Mouse (Mus musculus) brown adipose tissue, adult 24 weeks (tissue): ENCODE data around the gene Uggt2. TPM values are rescaled to one million over a fixed set of nuclear protein-coding genes. Genes with fewer than 3 reads are reported as not detected.

Source experiments
- H3K27ac ChIP-seq: fragments of 200-500 bp; replicated peaks from 2 replicates; pipeline ENCODE4 v1.5.1; 2012; ENCODE audit warnings: low read depth, mild to moderate bottlenecking, low read length
- H3K4me1 ChIP-seq: fragments of 200-500 bp; 2 replicates; pipeline ENCODE4 v1.6.1; 2012; ENCODE audit warnings: low read length, mixed read lengths; ENCODE audit not compliant: control insufficient read depth, insufficient read depth, insufficient read length
- H3K4me3 ChIP-seq: fragments of 200-500 bp; 2 replicates; pipeline ENCODE4 v1.5.1; 2012; ENCODE audit warnings: low read depth, mild to moderate bottlenecking, low read length, moderate library complexity; ENCODE audit not compliant: insufficient read depth
- polyA plus RNA-seq: library from polyadenylated mRNA; stranded (reverse); fragments of >200 nt; gene quantifications from 2 replicates; pipeline ENCODE4 v1.2.4, GENCODE M21; 2012; ENCODE audit not compliant: missing spikeins, insufficient read depth, insufficient read length

Gene Uggt2
- polyA plus RNA-seq = 5.8 and 21.4 TPM in 2 replicates

DNA sequence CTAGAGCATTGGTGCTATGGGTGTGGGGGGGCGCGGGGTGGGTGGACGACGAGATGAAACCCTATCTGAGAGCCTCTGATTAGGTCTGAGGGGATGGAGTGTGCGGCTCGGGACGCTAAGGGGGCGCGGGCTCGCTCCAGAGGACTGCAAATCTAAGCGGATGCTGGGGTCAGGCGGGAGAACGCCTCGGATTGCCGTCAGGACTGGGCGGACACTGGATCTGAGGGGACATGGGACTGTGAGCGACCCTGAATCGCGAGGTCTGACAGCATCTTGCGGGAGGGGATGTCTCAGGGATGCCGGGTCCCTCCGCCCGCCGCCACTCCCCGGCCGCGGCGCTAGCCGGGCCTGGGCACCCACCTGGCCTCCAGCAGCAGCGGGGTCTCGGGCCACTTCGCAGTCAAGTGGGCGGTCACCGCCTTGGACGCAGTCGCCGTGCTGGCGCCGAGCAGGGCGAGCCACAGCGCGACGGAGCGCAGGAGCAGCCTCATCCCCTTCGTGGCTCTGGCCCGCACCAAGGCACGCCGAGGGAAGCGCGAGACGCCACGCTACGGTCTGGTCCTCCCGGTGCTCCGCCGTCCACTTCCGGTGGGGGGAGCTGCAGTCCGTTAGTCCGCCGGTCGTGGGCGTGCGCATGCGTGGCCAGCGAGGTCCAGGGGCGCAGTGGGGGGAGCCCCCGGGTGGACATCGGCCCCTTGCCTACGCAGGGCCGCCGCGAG lies at the start of gene Uggt2:
TSS of gene Uggt2 (minus strand) at position 580 of the 719 bp plus-strand sequence.
- H3K4me3 ChIP-seq = peak within 1 kb of the TSS; percentile 61
- H3K4me1 ChIP-seq = no peaks in the 10 kb centered on the region
- H3K27ac ChIP-seq = no peak within 1 kb of the TSS

DNA sequence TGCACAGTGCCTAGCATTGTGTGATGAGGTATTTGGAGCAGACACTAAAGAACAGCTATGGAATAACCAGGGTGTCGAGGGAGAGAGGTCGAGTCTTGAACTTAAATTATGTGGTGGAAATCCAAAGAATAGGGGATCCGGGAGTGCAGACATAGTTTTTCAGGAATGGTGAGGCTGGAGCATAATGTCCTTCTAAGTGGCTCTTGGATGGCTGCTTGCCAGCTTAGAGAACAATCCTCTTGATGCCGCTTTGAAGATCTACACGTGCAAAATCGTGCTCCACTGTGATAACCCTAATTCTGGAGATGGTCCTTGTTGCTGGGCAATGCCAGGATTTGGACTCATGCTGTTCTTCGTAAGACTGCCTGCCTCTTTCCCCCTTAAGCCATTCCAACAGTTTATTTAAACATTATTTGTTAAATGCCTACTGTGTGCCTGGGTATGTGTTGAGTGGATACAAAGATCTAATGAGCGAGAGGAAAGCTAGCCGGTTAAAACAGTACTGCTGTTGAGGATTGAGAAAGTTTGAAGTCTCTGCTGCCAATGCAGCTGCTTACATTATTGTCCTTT lies 40.2 kb upstream of the Uggt2 start:
- Histone ChIP-seq H3K4me1 (no peaks in the 10 kb centered on the region), H3K4me3 (no peak overlapping the region), H3K27ac (no peak overlapping the region)

DNA sequence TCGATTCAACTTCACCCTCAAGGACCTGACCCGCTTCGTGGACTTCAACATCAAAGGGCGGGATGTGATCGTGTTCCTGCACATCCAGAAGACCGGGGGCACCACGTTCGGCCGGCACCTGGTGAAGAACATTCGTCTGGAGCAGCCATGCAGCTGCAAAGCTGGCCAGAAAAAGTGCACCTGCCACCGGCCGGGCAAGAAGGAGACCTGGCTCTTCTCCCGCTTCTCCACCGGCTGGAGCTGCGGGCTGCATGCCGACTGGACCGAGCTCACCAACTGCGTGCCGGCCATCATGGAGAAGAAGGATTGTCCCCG lies 39.5 kb upstream of the Uggt2 start:
- Histone ChIP-seq H3K27ac (no peak overlapping the region), H3K4me3 (no peak overlapping the region), H3K4me1 (no peaks in the 10 kb centered on the region)

DNA sequence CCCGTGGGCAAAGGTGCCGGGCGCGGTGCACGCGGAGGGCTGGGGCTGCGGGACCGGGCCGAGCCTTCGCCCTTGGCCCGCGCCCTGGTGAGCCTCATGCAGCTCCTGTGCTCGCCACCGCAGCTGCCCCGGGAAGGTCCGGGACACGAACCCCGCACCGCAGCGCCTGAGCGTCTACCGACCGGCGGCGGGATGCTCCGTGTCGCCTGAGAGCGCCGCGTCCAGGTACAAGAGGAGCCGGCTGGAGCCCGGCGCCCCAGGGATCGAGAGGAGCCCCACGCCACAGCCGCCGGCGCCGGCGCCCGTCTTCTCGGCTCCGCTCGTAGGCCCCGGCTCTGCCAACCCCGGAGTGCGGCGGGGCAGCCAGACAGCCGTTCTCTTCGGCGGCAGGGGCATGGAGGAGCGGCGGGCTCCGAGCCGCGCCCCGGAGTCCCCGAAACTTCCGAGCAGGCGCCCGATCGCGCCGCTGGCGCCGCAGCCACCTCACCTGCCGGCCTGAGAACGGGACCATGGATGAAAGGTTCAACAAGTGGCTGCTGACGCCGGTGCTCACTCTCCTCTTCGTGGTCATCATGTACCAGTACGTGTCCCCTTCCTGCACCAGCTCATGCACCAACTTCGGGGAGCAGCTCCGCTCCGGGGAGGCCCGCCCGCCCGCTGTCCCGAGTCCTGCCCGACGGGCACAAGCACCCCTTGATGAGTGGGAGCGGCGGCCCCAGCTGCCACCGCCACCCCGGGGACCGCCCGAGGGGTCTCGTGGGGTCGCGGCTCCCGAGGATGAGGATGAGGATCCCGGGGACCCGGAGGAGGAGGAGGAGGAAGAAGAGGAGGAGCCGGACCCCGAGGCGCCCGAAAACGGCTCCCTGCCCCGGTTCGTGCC lies 38.9 kb upstream of the Uggt2 start, which contains the start of gene Hs6st3:
TSS of gene Hs6st3 (plus strand) at position 436 of the 880 bp plus-strand sequence.
- Histone ChIP-seq H3K4me1 (no peaks in the 10 kb centered on the region), H3K27ac (no peak within 1 kb of the TSS), H3K4me3 (peak within 1 kb of the TSS; percentile 52)

DNA sequence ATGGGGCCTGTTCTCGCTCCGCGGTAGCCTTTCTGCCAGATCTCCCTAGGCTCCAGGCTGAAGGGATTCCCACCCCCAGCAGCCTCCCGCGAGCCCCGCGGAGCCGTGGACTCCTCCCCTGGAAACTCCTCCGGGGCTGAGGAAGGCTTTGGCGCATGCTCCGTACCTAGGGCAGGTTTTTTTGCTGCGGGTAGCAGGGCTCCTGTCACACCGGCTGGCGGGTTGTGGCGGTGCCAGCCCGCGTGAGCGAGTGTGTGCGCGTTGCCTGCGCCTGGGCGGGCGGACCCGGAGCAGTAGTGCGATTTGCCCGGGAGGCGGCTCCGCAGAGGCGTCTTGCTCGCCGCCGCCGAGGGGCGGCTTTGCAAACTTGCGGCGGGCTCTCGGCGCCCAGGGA lies 38.3 kb upstream of the Uggt2 start:
- H3K27ac ChIP-seq = no peak overlapping the region
- no peaks in the 10 kb centered on the region for H3K4me1 ChIP-seq
- H3K4me3 ChIP-seq = peak overlapping the region; percentile 52

DNA sequence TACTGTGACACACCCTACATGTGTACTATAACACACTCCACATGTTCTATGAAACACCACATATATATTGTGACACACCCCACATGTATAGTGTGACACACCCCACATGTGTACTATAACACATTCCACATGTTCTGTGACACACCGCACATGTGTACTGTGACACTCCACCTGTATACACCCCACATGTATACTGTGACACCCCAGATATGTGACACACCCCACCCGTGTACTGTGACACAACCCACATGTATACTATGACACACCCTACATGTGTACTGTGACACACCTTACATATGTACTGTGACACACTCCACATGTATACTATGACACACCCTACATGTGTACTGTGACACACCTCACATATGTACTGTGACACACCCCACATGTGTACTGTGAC lies 28.1 kb upstream of the Uggt2 start:
- H3K4me1 ChIP-seq = no peaks in the 10 kb centered on the region
- no peak overlapping the region for H3K27ac ChIP-seq

DNA sequence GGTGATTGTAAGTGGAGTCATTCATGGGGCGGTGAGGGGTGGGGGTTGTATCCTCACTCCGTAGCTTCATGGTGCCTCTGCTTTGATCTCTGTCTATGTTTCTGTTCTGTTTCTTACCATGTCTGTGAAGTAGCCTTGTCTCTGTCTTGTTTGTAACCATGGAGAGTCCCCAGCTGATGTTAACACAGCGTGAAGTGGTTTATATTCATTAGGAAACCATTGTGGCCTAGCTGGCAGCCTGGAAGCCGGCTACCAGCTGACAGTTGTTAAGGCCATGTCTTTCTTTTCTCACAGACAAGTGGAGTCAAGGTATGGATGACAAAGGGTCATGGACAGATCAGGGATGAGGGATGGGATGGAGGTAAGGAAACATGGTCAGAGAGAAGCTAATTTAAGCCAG lies 26.6 kb upstream of the Uggt2 start:
- Histone ChIP-seq H3K27ac (no peak overlapping the region), H3K4me3 (no peak overlapping the region), H3K4me1 (no peaks in the 10 kb centered on the region)

More for the DNA sequence above, 28.1 kb upstream of the Uggt2 start:
- H3K4me3 ChIP-seq = no peak overlapping the region

DNA sequence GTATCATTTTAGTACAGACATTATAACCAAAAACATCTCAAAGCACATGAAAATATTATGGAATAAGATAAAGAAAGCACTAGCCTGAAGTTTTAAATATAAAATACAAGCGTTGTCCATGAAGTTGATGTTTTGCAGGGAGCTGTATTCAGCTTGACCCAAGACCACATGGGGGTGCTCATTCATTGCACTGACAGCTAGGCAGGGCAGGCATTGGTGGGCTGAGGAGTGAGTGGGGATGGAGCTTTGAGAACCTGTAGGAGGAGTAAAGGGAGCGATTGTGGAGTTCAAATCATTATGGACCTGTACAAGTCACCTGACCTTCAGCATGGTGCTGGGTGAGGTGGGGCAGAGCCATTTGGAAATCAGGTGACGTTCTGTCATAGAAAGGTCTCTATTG lies 24.8 kb upstream of the Uggt2 start:
- Histone ChIP-seq H3K4me1 (no peaks in the 10 kb centered on the region), H3K4me3 (no peak overlapping the region), H3K27ac (no peak overlapping the region)

DNA sequence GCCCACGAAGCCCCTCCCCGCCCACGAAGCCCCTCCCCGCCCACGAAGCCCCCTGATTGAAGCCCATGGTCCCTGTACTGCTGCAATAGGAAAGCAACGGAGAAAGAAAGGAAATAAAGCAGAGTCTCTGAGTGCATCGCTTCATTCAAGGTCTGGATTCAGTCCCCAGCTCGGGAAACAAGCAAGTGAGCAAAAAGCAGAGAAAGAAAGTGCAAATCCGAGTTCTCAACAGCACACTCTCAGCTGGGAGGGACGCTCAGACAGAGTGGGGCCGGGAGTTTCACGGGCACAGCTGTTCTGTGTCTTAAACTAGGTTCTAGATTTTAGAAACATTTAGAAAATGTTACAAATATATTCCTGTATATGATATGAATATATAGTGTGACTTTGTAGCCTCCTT lies 24.4 kb upstream of the Uggt2 start:
- H3K27ac ChIP-seq = no peak overlapping the region
- H3K4me3 ChIP-seq = no peak overlapping the region

DNA sequence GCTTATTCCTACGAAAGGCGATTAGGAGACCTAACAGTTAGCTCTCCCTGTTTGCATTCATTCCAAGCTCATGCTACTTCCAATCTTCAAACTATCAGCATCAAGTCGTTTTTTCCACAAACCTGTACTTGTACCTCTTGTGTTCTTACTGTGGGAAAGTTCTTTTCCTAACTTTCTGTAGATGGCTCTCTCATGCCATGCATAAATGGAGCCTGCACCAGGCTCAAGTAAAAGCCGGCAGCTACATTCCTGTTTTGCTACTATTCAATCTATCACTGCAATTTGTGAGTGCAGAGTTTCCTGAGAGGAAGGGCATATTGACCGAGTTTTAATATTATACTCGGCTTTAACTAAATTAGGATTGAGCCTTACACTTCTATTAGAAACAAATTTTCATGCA lies 13.3 kb upstream of the Uggt2 start:
- no peak overlapping the region for H3K27ac ChIP-seq
- H3K4me1 ChIP-seq = no peaks in the 10 kb centered on the region
- H3K4me3 ChIP-seq = no peak overlapping the region

More for the DNA sequence above, 24.4 kb upstream of the Uggt2 start:
- no peaks in the 10 kb centered on the region for H3K4me1 ChIP-seq

DNA sequence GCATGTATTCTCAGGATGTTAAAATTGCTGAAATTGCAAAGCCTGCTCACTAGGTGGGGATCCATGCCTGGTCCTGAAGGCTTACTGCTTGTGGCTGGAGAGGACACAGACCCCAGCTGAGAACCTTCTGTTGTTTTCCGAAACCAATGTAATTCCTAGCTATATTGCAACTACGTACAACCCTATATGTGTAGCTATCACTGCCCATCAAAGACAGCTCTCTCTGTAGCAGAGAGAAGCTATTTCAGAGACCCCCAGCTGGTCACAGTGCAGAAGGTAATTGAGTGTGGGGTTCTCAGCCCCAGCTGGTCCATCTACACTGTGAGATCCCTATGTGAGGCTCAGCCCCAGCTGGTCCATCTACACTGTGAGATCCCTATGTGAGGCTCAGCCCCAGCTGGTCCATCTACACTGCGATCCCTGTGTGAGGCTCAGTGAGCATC lies 10.6 kb upstream of the Uggt2 start:
- Histone ChIP-seq H3K4me3 (no peak overlapping the region), H3K4me1 (no peaks in the 10 kb centered on the region), H3K27ac (no peak overlapping the region)

DNA sequence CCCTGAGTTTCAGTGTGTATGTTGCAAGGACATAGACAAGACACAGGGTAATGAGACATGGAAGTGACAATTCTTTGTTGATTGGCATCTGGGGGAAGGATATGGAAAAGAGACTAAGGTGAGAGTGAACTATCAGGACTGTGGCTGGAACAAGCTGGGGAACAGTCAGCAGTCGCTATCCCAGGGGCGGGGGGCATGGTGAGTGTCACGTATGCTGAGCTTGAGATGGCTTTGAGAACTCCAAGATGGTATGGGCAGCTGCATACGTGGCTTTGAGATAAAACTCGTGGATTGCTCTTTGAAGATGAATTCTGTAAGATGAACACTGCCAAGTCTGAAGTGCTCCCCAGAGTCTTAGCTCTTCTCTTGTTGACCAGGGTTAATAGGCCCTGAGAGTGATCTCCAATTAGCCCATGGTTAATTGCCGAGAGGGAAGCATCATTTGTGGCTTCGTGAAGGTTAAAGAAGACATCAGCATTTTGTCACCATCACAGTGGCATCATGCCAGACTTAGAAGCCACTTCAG lies 9.6 kb upstream of the Uggt2 start:
- no peak overlapping the region for H3K27ac ChIP-seq

DNA sequence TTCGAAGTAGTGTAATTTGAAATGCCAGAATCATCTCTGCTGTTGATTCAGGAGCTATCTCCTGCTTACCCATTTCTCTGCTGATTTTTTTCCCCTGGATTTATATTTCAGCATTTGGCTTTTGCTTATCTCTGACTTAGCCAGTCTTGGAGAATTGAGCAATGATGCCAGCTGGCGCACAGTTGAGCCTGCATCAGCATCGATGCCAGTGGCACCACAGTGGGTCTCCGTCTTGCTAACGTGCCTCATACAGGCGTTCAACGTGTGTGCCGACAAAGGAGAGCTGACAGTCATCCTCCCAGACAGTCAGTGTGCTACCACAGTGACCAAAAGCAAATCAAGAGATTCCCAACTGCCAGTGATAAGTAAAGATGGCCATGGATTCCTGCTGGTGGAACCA lies 8.4 kb upstream of the Uggt2 start:
- no peak overlapping the region for H3K27ac ChIP-seq
- H3K4me1 ChIP-seq = no peaks in the 10 kb centered on the region
- H3K4me3 ChIP-seq = no peak overlapping the region

More for the DNA sequence above, 9.6 kb upstream of the Uggt2 start:
- Histone ChIP-seq H3K4me1 (no peaks in the 10 kb centered on the region), H3K4me3 (no peak overlapping the region)

DNA sequence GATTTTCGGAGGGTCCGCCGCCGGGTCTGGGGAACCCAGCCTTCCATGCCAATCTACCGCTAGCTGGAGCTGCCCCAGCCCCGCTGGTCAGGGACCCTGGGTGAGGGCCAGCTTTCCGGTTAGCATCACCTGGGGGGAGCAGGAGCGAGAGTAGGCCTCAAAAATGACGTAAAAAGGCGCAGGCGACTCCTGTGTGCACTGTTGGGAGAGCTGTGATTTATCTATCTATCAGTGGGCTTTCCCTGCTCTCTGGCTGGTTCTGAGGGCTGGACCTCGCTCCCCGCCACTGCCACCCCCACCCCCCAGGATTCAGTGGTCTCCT lies 301 bp upstream of the Uggt2 start:
- Histone ChIP-seq H3K27ac (no peak overlapping the region), H3K4me1 (no peaks in the 10 kb centered on the region), H3K4me3 (peak overlapping the region; percentile 61)

DNA sequence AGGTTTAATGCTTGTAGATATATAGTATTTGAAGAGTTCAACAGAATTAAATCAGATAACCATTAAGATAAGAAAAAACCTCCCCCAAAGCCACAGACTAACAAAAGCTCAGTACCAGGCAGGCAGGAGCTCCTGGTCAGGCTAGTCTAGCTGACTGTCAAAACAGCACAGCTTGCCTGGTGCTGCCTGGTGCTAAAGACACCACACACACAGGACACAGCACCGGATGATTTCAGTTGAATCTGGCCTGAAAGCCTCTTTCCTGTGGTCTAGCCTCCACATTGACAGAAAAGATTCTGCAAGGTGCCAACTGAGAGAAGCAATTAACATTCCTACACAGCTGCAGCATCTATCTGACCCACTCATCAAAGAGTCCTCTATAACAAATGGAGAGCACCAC lies 37.4 kb downstream of the Uggt2 start:
- Histone ChIP-seq H3K4me1 (no peaks in the 10 kb centered on the region), H3K27ac (no peak overlapping the region), H3K4me3 (no peak overlapping the region)
